Mouse (Mus musculus) hindbrain, embryonic 14.5 days (tissue): ENCODE measurements at regions not wholly inside any gene's neighbourhood (a gene's known extent, or its start where the extent isn't known, plus 50 kb on each side); places are given as distances from the start of the nearest gene placed in this dataset.

ENCODE experiments used
- ATAC-seq: fragments of 200-750 bp; cut with Nextera tagmentation; 2 replicates; pipeline ENCODE4 v1.8.0; 2017; ENCODE audit warnings: moderate number of reproducible peaks, mild to moderate bottlenecking, moderate TSS enrichment, moderate library complexity; ENCODE audit not compliant: low FRiP score
- DNase-seq: peaks from one replicate; pipeline ENCODE4 v3.0.0-alpha.2; 2015; ENCODE audit warnings: low spot score
- H3K27ac ChIP-seq: fragments of 300-500 bp; sonication (generic); 2 replicates; pipeline ENCODE4 v1.5.1; 2014; ENCODE audit warnings: mild to moderate bottlenecking, moderate library complexity
- H3K27me3 ChIP-seq: fragments of 300-500 bp; sonication (generic); 2 replicates; pipeline ENCODE4 v1.6.1; 2014; ENCODE audit warnings: mild to moderate bottlenecking, low read length, mixed read lengths; ENCODE audit not compliant: control insufficient read depth, insufficient read depth
- H3K36me3 ChIP-seq: fragments of 300-500 bp; sonication (generic); replicated peaks from 2 replicates; pipeline ENCODE4 v1.6.1; 2014; ENCODE audit not compliant: control insufficient read depth, insufficient read depth
- H3K4me1 ChIP-seq: fragments of 300-500 bp; sonication (generic); replicated peaks from 2 replicates; pipeline ENCODE4 v1.6.1; 2014; ENCODE audit warnings: antibody characterized with exemption, low read length, mixed read lengths; ENCODE audit not compliant: control insufficient read depth, insufficient read depth
- H3K4me2 ChIP-seq: fragments of 300-500 bp; sonication (generic); replicated peaks from 2 replicates; pipeline ENCODE4 v1.6.1; 2014; ENCODE audit warnings: mild to moderate bottlenecking, moderate library complexity
- H3K4me3 ChIP-seq: fragments of 300-500 bp; sonication (generic); replicated peaks from 2 replicates; pipeline ENCODE4 v1.5.1; 2014; ENCODE audit warnings: mild to moderate bottlenecking, low read length
- H3K9ac ChIP-seq: fragments of 300-500 bp; sonication (generic); 2 replicates; pipeline ENCODE4 v1.6.1; 2014
- H3K9me3 ChIP-seq: fragments of 300-500 bp; sonication (generic); 2 replicates; pipeline ENCODE4 v1.6.1; 2016; ENCODE audit warnings: low read length; ENCODE audit not compliant: control insufficient read depth
- WGBS: fragments of 180-500 bp; shearing (Covaris S2); extraction: QIAGEN DNeasy Blood & Tissue Kit; methylation state at CpG from one replicate; pipeline ENCODE4 v1.1.7; 2014; 5-methylcytosine and 5-hydroxymethylcytosine counted together

DNA sequence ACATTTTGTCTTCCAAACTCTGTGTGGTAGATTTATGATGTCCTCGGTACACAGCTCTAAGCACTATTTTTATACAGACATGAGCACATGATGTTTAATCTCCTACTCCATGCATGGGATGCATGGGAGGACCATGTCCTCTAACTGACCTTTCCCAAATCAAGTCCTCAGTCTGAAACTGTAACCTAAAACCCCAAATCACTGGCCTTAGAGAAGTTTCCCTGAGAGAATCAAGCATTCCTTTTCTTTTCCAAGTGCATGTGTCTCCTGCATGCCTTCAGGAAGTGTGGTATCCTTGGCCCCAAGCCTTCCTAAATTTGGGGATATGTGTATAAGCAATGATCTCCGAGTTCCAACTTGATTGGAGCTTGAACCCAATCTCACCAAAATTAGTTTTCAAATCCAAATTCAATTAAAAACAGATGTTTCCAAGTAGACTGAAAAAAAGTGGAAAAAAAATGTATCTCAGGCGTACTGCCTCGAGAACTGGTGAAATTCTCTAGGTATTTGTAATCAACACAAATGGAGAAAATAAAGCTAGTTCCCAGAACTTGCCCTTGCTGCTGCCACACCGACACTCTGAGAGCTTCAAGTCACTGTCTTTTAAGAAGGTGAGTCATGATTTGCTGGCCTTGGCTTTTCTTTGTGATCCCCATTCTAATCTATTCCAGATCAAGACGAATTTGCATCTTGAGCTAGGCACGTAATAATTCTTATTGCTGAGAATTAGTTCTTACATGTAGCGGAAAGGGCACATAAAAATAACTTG lies 77.4 kb upstream of the Veph1 start:
- no peak overlapping the region for H3K9ac ChIP-seq
- ATAC-seq (no peak), DNase-seq (no peak)
- no peak overlapping the region for H3K4me3 ChIP-seq
- H3K4me2 ChIP-seq: no peak overlapping the region
- no peaks in the 10 kb centered on the region for H3K4me1 ChIP-seq
- 87% methylated on average over 8 of the region's 8 CpGs for WGBS
- H3K36me3 ChIP-seq: no peaks in the 10 kb centered on the region
- H3K9me3 ChIP-seq: no peaks in the 10 kb centered on the region
- H3K27ac ChIP-seq: no peak overlapping the region
- no peaks in the 10 kb centered on the region for H3K27me3 ChIP-seq
